Mouse (Mus musculus): ENCODE data around the gene Mgat3.
A peak's percentile ranks its signal among the peaks of the same experiment; 100 is the strongest.

Gene Mgat3

GRCm38 (mm10) chr15:80149517-80149916, 24.0 kb upstream of the Mgat3 start:
- DNase-seq (ENCODE audit: low read depth, low spot score) = no peak

GRCm38 (mm10) chr15:80152663-80153062, 20.9 kb upstream of the Mgat3 start:
- DNase-seq (ENCODE audit: low read depth, low spot score) = no peak

GRCm38 (mm10) chr15:80153757-80154156, 19.8 kb upstream of the Mgat3 start:
- no peak for DNase-seq (ENCODE audit: low read depth, low spot score)

GRCm38 (mm10) chr15:80155707-80156106, 17.8 kb upstream of the Mgat3 start:
- DNase-seq (ENCODE audit: low read depth, low spot score) = no peak

- no peak for DNase-seq (ENCODE audit: low read depth, low spot score)
Measured at GRCm38 (mm10) chr15:80157197-80157943, 16.2 kb upstream of the Mgat3 start.

GRCm38 (mm10) chr15:80158001-80158706, 15.4 kb upstream of the Mgat3 start:
- DNase-seq (ENCODE audit: low read depth, low spot score) = no peak

GRCm38 (mm10) chr15:80158707-80159090, 14.8 kb upstream of the Mgat3 start:
- no peak for DNase-seq (ENCODE audit: low read depth, low spot score)

- no peak for DNase-seq (ENCODE audit: low read depth, low spot score)
Measured at GRCm38 (mm10) chr15:80159286-80159901, 14.1 kb upstream of the Mgat3 start.

- DNase-seq (ENCODE audit: low read depth, low spot score) = no peak
Measured at GRCm38 (mm10) chr15:80160223-80160622, 13.3 kb upstream of the Mgat3 start.

- no peak for DNase-seq (ENCODE audit: low read depth, low spot score)
Measured at GRCm38 (mm10) chr15:80160726-80161125, 12.8 kb upstream of the Mgat3 start.

GRCm38 (mm10) chr15:80161199-80161598, 12.3 kb upstream of the Mgat3 start:
- DNase-seq (ENCODE audit: low read depth, low spot score) = no peak

- no peak for DNase-seq (ENCODE audit: low read depth, low spot score)
Measured at GRCm38 (mm10) chr15:80162401-80162964, 11.0 kb upstream of the Mgat3 start.

- DNase-seq (ENCODE audit: low read depth, low spot score) = peak; percentile 49
Measured at GRCm38 (mm10) chr15:80163274-80163673, 10.2 kb upstream of the Mgat3 start.

- no peak for DNase-seq (ENCODE audit: low read depth, low spot score)
Measured at GRCm38 (mm10) chr15:80163716-80164115, 9.8 kb upstream of the Mgat3 start.

- DNase-seq (ENCODE audit: low read depth, low spot score) = peak; percentile 50
Measured at GRCm38 (mm10) chr15:80165396-80165795, 8.1 kb upstream of the Mgat3 start.

GRCm38 (mm10) chr15:80169484-80169883, 4.0 kb upstream of the Mgat3 start:
- DNase-seq (ENCODE audit: low read depth, low spot score) = no peak

- DNase-seq (ENCODE audit: low read depth, low spot score) = no peak
Measured at GRCm38 (mm10) chr15:80170357-80170756, 3.2 kb upstream of the Mgat3 start.

GRCm38 (mm10) chr15:80171286-80171685, 2.2 kb upstream of the Mgat3 start:
- DNase-seq (ENCODE audit: low read depth, low spot score) = no peak

GRCm38 (mm10) chr15:80171791-80172190, 1.7 kb upstream of the Mgat3 start:
- DNase-seq (ENCODE audit: low read depth, low spot score) = no peak

GRCm38 (mm10) chr15:80173781-80174597, 468 bp downstream of the Mgat3 start:
- no peak for DNase-seq (ENCODE audit: low read depth, low spot score)

- DNase-seq (ENCODE audit: low read depth, low spot score) = no peak
Measured at GRCm38 (mm10) chr15:80174598-80174875, 1.0 kb downstream of the Mgat3 start.

- no peak for DNase-seq (ENCODE audit: low read depth, low spot score)
Measured at GRCm38 (mm10) chr15:80175316-80175715, 1.8 kb downstream of the Mgat3 start.

Data from telencephalon, adult 2 months (tissue).